Mouse (Mus musculus) activated CD4-positive, CD25-positive, alpha-beta regulatory T cell, adult 9 weeks (primary cell): ENCODE measurements around the gene Rbm8a2. TPM values are rescaled to one million over a fixed set of nuclear protein-coding genes. Genes with fewer than 3 reads are reported as not detected.

Source experiments
- polyA plus RNA-seq: library from polyadenylated mRNA; unstranded; fragments of 100-300 nt; shearing (Covaris generic); gene quantifications from one replicate; pipeline ENCODE4 v1.2.1, GENCODE M21; 2017

The Rbm8a2 gene
- 1.6 TPM for polyA plus RNA-seq

GRCm38 (mm10) chr1:175979014-175979413, at the start of gene Rbm8a2:
Gene Rbm8a2, minus strand, starts transcription at chr1:175979114.

Other genes with a start within 250 kb of the Rbm8a2 start
- gene Exo1, start 98.5 kb downstream of the Rbm8a2 start, polyA plus RNA-seq: 7.5 TPM
- not detected for gene Gm38100, start 58.8 kb downstream of the Rbm8a2 start, polyA plus RNA-seq